Mouse (Mus musculus): ENCODE results near the gene Nup205.

Gene Nup205

DNA sequence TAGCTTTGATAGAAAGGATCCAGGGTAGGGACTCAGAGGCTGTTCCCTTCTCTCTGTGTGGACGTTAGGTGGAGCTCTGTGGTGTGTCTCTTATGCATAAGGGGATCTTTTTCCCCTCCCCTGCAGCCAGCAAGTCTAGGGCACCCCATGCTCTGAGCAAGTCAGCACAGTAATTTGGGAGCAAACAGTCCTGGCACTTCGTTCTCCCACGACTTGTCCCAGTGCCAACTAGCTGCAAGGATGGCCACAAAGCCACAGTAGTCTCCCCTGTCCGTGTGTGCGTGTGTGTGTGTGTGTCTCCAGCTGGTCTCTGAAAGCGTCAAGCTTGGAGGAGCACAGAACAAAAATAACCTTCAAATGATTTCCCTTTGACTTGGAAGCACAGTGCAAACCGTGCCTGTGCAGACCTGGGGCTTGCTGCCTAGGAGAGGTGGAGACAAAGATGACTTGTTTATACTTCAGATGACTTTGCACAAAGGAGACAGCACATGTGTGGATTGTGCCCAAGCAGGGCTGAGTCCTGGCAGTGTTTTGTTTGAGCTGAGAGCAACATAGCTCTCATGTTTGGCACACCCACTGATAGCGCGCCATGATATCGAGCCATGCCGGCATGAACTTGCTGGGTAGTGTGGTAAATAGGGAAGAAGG, 111.0 kb downstream of the Nup205 start:
- DNase-seq (ENCODE audit: low spot score in 2 of 2): peak in 1 of 2 experiments; percentile 66

- DNase-seq (ENCODE audit: low spot score in 2 of 2): no peak
Measured at GRCm38 (mm10) chr6:35288920-35289319, 111.7 kb downstream of the Nup205 start.

- no peak for DNase-seq (ENCODE audit: low spot score in 2 of 2)
Measured at GRCm38 (mm10) chr6:35289676-35290075, 112.5 kb downstream of the Nup205 start.

DNA sequence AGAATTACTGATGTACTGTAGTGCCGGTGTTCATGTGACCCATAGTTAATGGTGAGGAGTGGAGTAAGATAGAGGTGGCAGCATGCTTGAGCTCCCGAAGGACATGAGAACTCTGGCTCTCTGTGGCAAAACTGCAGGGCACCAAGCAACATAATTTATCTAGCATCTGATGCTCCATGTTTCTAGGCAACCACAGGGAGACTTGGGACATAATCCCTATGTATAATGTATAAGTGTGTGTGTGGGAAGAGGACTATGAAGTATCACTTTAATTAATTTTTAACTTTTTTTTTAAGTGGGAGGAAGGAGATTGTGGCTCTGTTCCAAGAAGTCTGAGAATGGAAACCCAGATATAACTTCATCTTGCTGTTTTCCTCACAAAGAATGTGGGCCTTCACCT, 117.7 kb downstream of the Nup205 start:
- no peak for DNase-seq (ENCODE audit: low spot score in 2 of 2)

GRCm38 (mm10) chr6:35297001-35297400, 119.8 kb downstream of the Nup205 start:
- peak in 1 of 2 experiments; percentile 53 for DNase-seq (ENCODE audit: low spot score in 2 of 2)
